Mouse (Mus musculus): ENCODE data around the gene Hsd17b13.

- no peak for TF ChIP-seq EP300 (IDR thresholded peaks at IDR 0.05; ENCODE audit: low read depth)
- no peak for TF ChIP-seq CTCF (IDR thresholded peaks at IDR 0.05; ENCODE audit: low read depth)
Observed at GRCm38 (mm10) chr5:104007801-104008200, 30.6 kb upstream of the Hsd17b13 start.
